Mouse (Mus musculus) stomach, embryonic 14.5 days (tissue): Measurements from ENCODE around the gene Ppp1r21. TPM values are rescaled to one million over a fixed set of nuclear protein-coding genes. Genes with fewer than 3 reads are reported as not detected.

Source experiments
- ATAC-seq: fragments of 200-750 bp; cut with Nextera tagmentation; 2 replicates; pipeline ENCODE4 v1.8.0; 2017; ENCODE audit warnings: low read depth, moderate TSS enrichment; ENCODE audit not compliant: insufficient number of reproducible peaks, insufficient read depth, low FRiP score
- H3K27ac ChIP-seq: fragments of 300-500 bp; sonication (generic); 2 replicates; pipeline ENCODE4 v1.5.1; 2014; ENCODE audit warnings: mild to moderate bottlenecking, low read length, moderate library complexity, mixed read lengths
- H3K27me3 ChIP-seq: fragments of 300-500 bp; sonication (generic); 2 replicates; pipeline ENCODE4 v1.6.1; 2014; ENCODE audit warnings: low read length, control low read depth, mixed read lengths; ENCODE audit not compliant: control insufficient read depth, insufficient read depth
- H3K36me3 ChIP-seq: fragments of 300-500 bp; sonication (generic); 2 replicates; pipeline ENCODE4 v1.6.1; 2014; ENCODE audit warnings: mild to moderate bottlenecking, control low read depth, low read length, moderate library complexity, mixed read lengths; ENCODE audit not compliant: control insufficient read depth, insufficient read depth
- H3K4me1 ChIP-seq: fragments of 300-500 bp; sonication (generic); 2 replicates; pipeline ENCODE4 v1.6.1; 2014; ENCODE audit warnings: low read length, control low read depth, mixed read lengths; ENCODE audit not compliant: control insufficient read depth, insufficient read depth
- H3K4me2 ChIP-seq: fragments of 300-500 bp; sonication (generic); replicated peaks from 2 replicates; pipeline ENCODE4 v1.6.1; 2014; ENCODE audit warnings: low read depth, low read length, control low read depth
- H3K4me3 ChIP-seq: fragments of 300-500 bp; sonication (generic); 2 replicates; pipeline ENCODE4 v1.5.1; 2014; ENCODE audit warnings: low read depth, low read length, control low read depth
- H3K9ac ChIP-seq: fragments of 300-500 bp; sonication (generic); replicated peaks from 2 replicates; pipeline ENCODE4 v1.6.1; 2014; ENCODE audit warnings: low read depth, mild to moderate bottlenecking, control low read depth, low read length, moderate library complexity, mixed read lengths
- H3K9me3 ChIP-seq: fragments of 300-500 bp; sonication (generic); 2 replicates; pipeline ENCODE4 v1.6.1; 2016; ENCODE audit warnings: low read depth, low read length, control low read depth; ENCODE audit not compliant: control insufficient read depth
- WGBS: fragments of 180-500 bp; shearing (Covaris S2); extraction: QIAGEN DNeasy Blood & Tissue Kit; methylation state at CpG from one replicate; pipeline ENCODE4 v1.1.7; 2014; 5-methylcytosine and 5-hydroxymethylcytosine counted together
- polyA plus RNA-seq: library from polyadenylated mRNA; unstranded; fragments of >200 nt; fragmentation: Nextera tagmentation; extraction: Ambion mirVana; gene quantifications from 2 replicates; pipeline ENCODE4 v1.2.1, GENCODE M21; 2014

Gene Ppp1r21
- polyA plus RNA-seq, 1 experiment from 2014 or later: 30.3 TPM

DNA sequence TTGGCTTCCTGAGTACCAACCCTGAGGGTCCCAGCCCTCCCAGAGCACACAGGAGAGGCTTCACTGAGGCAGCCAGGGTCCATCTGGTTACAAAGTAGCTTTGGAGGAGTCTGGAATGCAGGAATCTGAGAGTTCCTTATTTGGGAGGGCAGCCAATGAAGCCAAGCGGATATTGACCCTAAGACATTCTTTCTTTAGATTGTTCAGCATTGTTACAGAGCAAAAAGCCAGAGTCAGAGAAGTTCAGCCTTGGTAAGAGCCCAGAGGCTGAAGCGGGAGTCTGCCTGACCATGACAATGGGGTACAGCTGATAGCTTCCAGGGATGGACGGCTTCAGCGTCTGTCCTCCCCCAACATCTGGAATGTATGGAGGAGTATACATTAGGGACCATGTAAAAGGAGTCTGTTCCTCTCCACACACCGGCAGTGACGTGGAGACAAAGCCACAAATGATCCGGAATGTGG lies 96.5 kb downstream of the Ppp1r21 start:
- no peaks in the 10 kb centered on the region; the same call in 1 of the 2 replicates for H3K36me3 ChIP-seq
- H3K9me3 ChIP-seq: no peaks in the 10 kb centered on the region
- H3K27ac ChIP-seq: peak overlapping the region; percentile 80
- H3K9ac ChIP-seq: no peak overlapping the region
- H3K4me3 ChIP-seq: no peak overlapping the region; the same call in 1 of the 2 replicates
- H3K27me3 ChIP-seq: no peaks in the 10 kb centered on the region
- ATAC-seq: no peak
- WGBS: 28% methylated on average over 7 of the region's 7 CpGs
- H3K4me2 ChIP-seq: peak overlapping the region; percentile 20; the same call in 1 of the 2 replicates
- peaks cover 44% of the 10 kb centered on the region for H3K4me1 ChIP-seq

DNA sequence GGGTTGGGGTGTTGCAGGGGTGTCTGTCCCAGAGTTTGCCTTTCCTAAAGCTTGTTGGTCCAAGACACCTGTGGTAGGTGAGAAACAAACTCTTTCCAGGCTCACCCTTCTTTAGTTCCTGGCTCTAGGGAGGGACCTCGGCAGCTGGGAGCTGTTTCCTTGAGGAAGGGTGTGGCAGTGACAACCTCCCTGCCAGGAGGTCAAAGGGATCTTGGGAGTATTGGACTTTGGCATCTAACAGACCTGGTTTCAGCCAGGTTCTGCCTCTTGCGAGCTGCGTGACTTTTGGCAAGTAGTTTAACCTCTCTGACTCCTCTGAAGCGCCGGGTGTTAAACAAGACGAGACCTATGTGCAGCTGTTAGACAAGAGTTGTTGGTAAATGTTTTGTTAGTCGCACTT lies 97.2 kb downstream of the Ppp1r21 start:
- Histone ChIP-seq H3K9ac (no peak overlapping the region), H3K27ac (peak overlapping the region; percentile 80; the same call in 1 of the 2 replicates), H3K4me1 (peaks cover 44% of the 10 kb centered on the region), H3K4me2 (peak overlapping the region; percentile 20), H3K4me3 (no peak overlapping the region), H3K27me3 (no peaks in the 10 kb centered on the region), H3K36me3 (no peaks in the 10 kb centered on the region; the same call in 1 of the 2 replicates), H3K9me3 (no peaks in the 10 kb centered on the region)
- ATAC-seq: 0 out of 2 replicates have a peak, but pooled peaks have one; percentile 5
- 46% methylated on average over 7 of the region's 7 CpGs for WGBS

DNA sequence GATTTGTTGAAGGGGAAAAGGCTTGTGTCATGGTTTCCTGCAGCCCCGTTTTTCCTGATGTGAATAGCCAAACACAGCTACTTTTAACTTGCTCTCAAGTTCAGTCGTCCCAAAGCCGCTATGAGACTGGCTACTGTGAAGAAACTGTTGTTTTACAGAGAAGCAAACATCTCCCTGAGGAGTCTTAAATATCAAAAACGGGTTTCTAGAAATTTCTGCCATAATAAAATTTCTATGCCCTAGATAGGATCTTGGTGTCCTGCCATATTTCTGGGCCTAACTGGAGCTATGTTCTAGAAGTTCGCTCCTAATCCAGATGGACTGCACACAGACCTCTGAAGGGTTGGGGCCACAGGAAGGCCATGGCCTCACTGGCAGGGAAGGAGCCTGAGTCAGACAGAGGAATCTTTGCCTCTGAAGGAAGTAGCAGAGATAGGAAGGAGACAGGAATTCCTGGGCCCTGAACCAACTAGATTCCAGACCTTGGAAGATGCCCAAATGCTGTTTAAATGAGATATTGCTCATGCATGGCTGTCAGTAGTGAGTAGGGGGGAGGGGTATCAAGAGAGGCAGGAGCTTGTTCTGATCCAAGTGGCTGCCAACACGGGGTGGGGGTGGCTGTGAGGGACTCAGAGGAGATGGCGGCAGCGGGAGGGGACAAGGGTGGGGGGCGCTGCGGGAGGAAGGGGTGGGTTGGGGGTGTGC lies 98.9 kb downstream of the Ppp1r21 start:
- peaks cover 44% of the 10 kb centered on the region for H3K4me1 ChIP-seq
- peak overlapping the region; percentile 94 for H3K27ac ChIP-seq
- H3K36me3 ChIP-seq: no peaks in the 10 kb centered on the region
- ATAC-seq: peak; percentile 20; the same call in 1 of the 2 replicates
- no peak overlapping the region for H3K4me3 ChIP-seq
- H3K9ac ChIP-seq: no peak overlapping the region
- H3K27me3 ChIP-seq: no peaks in the 10 kb centered on the region
- WGBS: 26% methylated on average over 10 of the region's 10 CpGs
- 0 out of 2 replicates have a peak overlapping the region, but pooled peaks have one; percentile 21 for H3K4me2 ChIP-seq
- H3K9me3 ChIP-seq: no peaks in the 10 kb centered on the region

DNA sequence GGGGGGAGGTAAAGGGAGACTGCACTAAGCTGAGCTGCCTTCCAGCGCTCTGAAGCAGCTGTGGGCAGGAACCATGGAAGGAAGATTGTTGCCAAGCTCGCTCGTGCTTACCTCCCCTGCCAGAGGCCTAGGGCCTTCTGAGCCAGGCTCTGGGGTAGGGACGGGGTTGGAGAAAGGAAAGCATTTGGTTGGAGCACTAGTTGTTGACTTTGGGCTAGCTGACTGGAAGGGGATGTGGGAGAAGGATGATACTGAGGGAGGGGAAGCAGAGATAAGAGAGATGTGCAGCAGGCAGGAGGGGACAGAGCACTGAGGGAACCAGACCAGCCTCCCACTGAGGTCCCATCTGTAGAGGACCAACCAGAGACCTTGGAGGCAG lies 99.5 kb downstream of the Ppp1r21 start:
- H3K27me3 ChIP-seq: no peaks in the 10 kb centered on the region
- H3K4me2 ChIP-seq: peak overlapping the region; percentile 21; the same call in 1 of the 2 replicates
- H3K36me3 ChIP-seq: no peaks in the 10 kb centered on the region
- peak; percentile 66 for ATAC-seq
- no peak overlapping the region for H3K9ac ChIP-seq
- H3K4me3 ChIP-seq: no peak overlapping the region
- peak overlapping the region; percentile 94 for H3K27ac ChIP-seq
- WGBS: 15% methylated on average over 4 of the region's 4 CpGs
- H3K4me1 ChIP-seq: peaks cover 44% of the 10 kb centered on the region
- no peaks in the 10 kb centered on the region for H3K9me3 ChIP-seq

DNA sequence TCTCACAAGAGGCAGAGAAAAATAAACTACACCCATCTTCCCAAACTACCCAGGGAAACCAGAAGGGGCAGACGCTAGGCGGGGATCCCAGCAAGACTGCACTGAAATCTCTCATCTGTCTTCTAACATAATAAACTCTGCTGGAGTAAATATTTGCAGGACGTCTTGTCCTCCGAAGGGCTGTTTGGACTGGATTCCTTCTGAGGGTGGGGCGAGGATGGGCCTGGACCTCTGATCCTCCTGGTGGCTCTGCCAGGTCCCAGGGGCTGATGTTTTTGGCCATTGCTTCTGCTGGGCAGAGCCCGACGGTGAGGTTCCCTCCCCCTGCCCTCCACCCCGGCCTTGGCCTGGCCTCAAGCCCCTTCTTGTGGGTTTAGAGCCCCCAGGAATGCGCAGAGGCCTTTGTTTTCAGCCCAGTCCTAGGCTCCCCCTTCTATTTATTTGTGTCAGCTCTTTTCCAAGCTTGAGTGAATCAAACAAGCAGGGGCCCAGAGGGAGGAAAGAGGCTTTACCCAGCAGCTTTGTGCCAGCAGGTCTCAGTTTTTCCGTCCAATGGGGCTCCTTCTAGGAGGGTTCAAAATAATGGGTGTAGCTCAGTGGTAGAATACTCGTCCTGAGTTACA lies 100.1 kb downstream of the Ppp1r21 start:
- Histone ChIP-seq H3K9me3 (no peaks in the 10 kb centered on the region), H3K4me3 (no peak overlapping the region), H3K27ac (peak overlapping the region; percentile 94), H3K36me3 (no peaks in the 10 kb centered on the region), H3K9ac (no peak overlapping the region; the same call in 1 of the 2 replicates), H3K27me3 (no peaks in the 10 kb centered on the region), H3K4me2 (peak overlapping the region; percentile 24; the same call in 1 of the 2 replicates), H3K4me1 (peaks cover 44% of the 10 kb centered on the region)
- peak; percentile 29; the same call in 1 of the 2 replicates for ATAC-seq
- 14% methylated on average over 11 of the region's 11 CpGs for WGBS

DNA sequence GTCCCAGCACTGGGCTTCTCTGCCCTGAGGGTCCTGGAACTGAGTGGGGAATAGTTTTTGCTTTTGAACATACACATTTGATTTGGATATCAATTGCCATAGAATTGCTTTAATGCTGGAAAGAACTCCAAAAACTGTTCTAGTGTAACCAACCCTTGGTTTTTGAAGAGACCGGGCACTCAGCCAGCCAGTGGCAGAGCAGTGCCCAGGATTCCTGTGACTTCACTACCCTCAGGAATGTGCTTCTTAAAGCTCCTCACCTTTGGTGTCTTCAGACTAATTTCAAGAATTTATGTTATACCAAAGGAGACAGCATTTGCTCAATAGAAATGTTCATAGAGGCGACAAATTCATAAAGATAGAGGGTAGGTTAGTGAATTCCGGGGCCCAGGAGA lies 100.6 kb downstream of the Ppp1r21 start:
- ATAC-seq: no peak
- no peaks in the 10 kb centered on the region for H3K27me3 ChIP-seq
- no peak overlapping the region for H3K4me3 ChIP-seq
- 0 out of 2 replicates have a peak, but pooled peaks cover under 1% of the 10 kb centered on the region for H3K36me3 ChIP-seq
- WGBS: 68% methylated on average over 3 of the region's 3 CpGs
- H3K4me1 ChIP-seq: peaks cover 43% of the 10 kb centered on the region
- no peaks in the 10 kb centered on the region for H3K9me3 ChIP-seq
- 0 out of 2 replicates have a peak overlapping the region, but pooled peaks have one; percentile 24 for H3K4me2 ChIP-seq
- H3K9ac ChIP-seq: no peak overlapping the region; the same call in 1 of the 2 replicates
- H3K27ac ChIP-seq: peak overlapping the region; percentile 94

DNA sequence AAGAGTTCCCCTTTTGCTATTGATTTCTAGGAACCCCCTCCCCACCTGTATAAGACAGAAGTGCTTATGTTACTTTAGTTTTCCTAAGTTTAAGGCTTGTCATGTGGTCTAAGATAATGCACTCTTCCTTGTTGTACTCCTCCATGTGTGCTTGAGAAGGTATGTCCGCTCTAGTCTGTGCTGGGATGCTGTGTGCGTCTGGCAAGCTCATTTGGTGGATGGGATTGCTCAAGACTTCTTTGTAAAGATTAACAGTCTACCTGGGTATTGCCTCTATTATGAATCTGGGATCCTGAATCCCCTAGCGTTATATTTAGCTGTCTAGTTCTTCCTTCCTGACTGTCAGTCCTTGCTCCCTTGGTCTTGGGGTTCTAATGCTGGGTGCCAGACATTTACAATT lies 102.7 kb downstream of the Ppp1r21 start:
- no peak overlapping the region for H3K9ac ChIP-seq
- WGBS: 87% methylated on average over 3 of the region's 3 CpGs
- ATAC-seq: no peak
- 0 out of 2 replicates have a peak, but pooled peaks cover 3% of the 10 kb centered on the region for H3K36me3 ChIP-seq
- no peaks in the 10 kb centered on the region for H3K27me3 ChIP-seq
- H3K4me3 ChIP-seq: no peak overlapping the region
- H3K4me1 ChIP-seq: peaks cover 23% of the 10 kb centered on the region
- no peaks in the 10 kb centered on the region for H3K9me3 ChIP-seq
- no peak overlapping the region for H3K27ac ChIP-seq
- H3K4me2 ChIP-seq: no peak overlapping the region

DNA sequence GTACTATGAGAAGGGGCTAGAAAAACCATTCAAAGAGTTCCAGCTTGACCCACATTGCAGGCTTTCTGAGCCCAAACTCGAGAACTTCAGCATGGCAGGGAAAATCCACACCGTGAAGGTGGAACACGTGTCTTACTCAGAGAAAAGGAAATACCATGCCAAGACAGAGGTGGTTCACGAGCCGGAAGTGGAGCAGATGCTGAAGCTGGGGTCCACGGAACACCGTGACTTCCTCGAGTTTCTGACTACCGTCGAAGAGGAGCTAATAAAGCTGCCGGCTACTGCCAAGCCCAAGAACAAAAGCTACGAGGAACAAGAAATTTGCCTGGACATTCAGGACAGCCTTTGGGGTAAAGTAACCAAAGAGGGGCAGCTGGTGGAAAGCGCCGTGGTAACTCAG lies 106.2 kb downstream of the Ppp1r21 start:
- no peak overlapping the region for H3K4me3 ChIP-seq
- H3K9ac ChIP-seq: no peak overlapping the region
- no peaks in the 10 kb centered on the region for H3K4me1 ChIP-seq
- no peak overlapping the region for H3K4me2 ChIP-seq
- WGBS: 84% methylated on average over 14 of the region's 14 CpGs
- H3K36me3 ChIP-seq: 0 out of 2 replicates have a peak, but pooled peaks cover 3% of the 10 kb centered on the region
- H3K9me3 ChIP-seq: no peaks in the 10 kb centered on the region
- ATAC-seq: no peak
- no peak overlapping the region for H3K27ac ChIP-seq
- no peaks in the 10 kb centered on the region for H3K27me3 ChIP-seq
